Mouse (Mus musculus) c-Kit-positive CD71-positive TER-119-positive erythroid progenitor cells, embryonic 14.5 days (primary cell): ENCODE measurements around the gene Atf6.

ENCODE experiments used
- DNase-seq: peaks from one replicate; pipeline ENCODE4 v3.0.0-alpha.2; 2013; ENCODE audit warnings: low spot score

Atf6 gene

GRCm38 (mm10) chr1:170845448-170846307 lies 21.9 kb downstream of the Atf6 start:
- peak; percentile 87 for DNase-seq

GRCm38 (mm10) chr1:170844380-170844779 lies 23.2 kb downstream of the Atf6 start:
- no peak for DNase-seq

GRCm38 (mm10) chr1:170839685-170840084 lies 27.9 kb downstream of the Atf6 start:
- DNase-seq, result no peak

- no peak for DNase-seq
Observed at GRCm38 (mm10) chr1:170834756-170835155, 32.8 kb downstream of the Atf6 start.

DNA sequence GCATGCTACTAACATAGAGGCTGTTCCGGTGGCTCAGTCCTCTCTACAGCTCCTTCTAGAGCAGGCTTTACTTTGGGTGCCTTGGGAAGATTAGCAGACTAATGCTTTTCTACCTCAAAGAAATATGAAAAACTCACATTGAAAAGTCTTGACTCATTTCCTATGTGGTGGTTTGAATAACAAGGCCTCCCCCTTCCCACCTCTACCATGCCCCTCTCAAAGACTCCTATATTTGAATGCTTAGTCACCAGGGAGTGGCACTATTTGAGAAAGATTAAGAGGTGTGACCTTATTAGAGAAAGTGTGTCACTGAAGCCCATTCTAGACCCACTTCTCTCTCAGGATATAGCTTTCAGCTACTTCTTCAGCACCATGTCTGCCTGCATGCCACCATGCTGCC lies 37.8 kb downstream of the Atf6 start:
- no peak for DNase-seq

DNA sequence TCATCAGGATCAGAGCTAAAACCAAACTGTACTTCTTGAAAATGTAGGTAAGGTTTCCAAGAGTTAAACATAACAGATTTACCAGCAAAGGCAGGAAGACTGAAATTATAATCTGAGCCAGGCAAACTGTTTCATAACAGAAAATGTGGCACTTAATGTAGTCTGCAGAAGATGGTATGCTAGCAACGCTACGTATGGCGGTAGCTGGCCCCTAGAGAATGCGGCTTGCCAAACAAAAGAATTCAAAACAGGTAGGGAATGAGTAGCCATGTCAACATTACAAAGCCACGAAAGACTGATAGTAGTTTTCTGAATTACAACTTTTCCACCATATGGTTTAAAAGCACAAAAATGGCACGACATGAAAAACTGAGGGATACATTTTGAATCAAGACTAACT lies 38.2 kb downstream of the Atf6 start:
- DNase-seq, result no peak

GRCm38 (mm10) chr1:170820103-170820814 lies 47.3 kb downstream of the Atf6 start:
- DNase-seq, result no peak

- DNase-seq, result no peak
Observed at GRCm38 (mm10) chr1:170815287-170816004, 52.1 kb downstream of the Atf6 start.

DNA sequence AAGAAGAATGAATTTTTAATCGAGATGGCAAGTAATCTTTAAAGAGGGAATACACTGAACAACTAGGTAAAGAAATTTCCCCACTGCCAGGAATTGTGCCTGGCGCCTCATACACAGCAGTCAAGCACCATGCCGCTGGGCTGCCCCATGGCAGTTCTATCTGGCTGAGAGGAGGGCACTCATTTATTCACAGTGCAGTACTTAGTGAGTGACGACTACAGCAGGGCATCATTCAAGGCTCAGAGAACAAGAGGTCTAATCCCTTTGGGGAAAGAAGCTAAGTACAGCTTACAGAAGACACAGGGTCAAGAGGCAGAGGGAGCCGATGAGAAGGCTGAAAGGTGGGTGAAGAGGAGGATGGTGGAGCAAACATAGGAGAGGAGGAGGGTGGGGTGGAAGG lies 54.7 kb downstream of the Atf6 start:
- no peak for DNase-seq

DNA sequence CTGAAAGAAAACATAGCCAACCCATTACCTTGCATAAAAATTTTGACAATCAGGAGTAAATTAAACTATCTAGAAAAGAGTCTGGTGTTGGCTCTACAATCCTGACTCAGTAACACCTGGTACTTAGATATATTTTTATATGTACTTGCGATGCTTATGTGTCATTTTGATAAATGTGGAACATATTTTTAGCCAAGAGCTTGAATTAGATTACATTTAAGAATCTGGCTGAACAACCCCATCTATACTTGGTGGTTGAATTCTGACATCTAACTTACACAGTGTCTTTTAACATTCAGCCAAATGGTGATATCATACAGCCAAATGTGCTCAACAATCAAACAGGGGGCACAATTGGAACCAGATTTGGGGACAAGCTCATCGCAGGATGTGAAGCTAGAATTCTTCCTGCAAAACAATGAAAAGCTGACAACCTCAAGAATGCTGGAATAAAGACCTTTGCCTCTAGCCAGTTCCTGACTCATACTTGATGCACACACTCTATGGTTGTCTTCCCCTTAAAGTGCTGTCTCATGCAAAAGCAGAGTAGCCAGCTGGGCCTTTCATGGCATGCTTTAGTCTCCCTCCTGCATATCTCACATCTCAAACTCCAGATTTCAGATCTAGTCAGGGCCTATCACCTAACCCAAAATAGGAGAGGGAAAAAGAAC lies 59.8 kb downstream of the Atf6 start:
- no peak for DNase-seq

GRCm38 (mm10) chr1:170804721-170805120 lies 62.9 kb downstream of the Atf6 start:
- no peak for DNase-seq

DNA sequence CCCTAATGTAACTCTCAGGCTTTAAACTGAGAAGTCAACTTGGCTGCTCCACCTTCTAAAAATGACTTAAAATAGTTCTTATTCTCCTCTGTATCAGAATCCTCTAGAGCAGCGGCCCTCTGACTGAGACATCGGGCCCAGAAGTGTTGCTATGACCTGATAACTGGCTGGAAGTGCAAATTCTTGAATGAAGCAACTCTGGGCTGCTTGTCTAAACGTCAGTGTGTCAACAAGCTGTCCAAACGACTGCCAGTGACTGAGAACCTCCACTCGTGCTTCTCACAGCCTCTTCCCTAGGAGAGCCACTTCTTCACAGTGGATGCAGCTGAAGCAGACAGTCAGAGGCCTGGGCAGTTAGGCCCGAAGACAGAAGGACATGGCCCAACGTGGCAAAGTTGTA lies 64.9 kb downstream of the Atf6 start:
- no peak for DNase-seq

DNA sequence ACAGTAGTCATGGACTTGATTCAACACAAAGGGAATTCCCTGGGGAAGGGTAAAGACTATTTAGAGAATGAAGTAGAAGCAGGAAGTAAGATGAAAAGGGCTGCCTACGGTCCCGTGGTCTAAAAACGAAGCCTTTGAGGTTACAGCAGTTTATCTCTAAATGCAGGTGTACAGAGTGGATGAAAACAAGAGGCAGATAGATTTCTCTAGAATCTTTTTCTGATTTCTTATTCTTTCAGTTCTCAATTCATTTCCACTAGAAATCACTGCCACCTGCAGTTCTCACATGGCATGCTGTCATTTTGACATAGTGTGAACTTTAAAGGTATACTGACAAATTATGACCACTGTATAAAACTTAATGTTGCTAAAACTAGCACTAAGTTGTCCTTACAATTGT lies 66.9 kb downstream of the Atf6 start:
- DNase-seq, result no peak

DNA sequence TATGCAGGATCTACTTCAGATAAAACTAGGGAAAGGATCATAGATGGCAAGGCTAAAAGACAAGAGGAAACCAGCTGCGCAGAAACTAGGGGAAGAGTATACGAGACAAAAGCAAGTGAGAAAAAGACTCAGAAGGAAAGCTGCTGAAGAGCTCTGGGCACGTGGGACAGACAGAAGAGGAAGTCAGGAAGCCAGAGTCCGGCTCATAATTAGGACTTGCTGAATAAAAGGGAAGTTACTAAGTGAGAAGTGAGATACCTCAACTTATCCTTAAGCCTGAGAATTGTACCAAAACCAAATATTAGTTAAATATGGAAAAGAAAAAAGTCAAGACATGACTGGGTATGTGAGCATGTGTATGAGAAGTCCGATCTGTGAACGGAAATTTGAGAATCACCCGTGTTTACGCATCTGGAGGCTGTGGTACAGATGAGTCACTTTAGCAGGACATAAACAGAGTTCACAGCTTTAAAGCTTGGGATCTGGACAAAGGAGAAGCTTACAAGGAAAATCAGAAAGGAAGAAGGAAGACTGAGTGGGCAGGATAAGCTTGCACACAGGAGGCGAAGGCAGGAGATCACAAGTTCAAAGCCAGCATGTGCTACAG lies 71.7 kb downstream of the Atf6 start:
- DNase-seq, result no peak

- no peak for DNase-seq
Observed at GRCm38 (mm10) chr1:170791542-170791941, 76.0 kb downstream of the Atf6 start.

GRCm38 (mm10) chr1:170791001-170791400 lies 76.6 kb downstream of the Atf6 start:
- no peak for DNase-seq

- DNase-seq, result no peak
Observed at GRCm38 (mm10) chr1:170787643-170788042, 79.9 kb downstream of the Atf6 start.

DNA sequence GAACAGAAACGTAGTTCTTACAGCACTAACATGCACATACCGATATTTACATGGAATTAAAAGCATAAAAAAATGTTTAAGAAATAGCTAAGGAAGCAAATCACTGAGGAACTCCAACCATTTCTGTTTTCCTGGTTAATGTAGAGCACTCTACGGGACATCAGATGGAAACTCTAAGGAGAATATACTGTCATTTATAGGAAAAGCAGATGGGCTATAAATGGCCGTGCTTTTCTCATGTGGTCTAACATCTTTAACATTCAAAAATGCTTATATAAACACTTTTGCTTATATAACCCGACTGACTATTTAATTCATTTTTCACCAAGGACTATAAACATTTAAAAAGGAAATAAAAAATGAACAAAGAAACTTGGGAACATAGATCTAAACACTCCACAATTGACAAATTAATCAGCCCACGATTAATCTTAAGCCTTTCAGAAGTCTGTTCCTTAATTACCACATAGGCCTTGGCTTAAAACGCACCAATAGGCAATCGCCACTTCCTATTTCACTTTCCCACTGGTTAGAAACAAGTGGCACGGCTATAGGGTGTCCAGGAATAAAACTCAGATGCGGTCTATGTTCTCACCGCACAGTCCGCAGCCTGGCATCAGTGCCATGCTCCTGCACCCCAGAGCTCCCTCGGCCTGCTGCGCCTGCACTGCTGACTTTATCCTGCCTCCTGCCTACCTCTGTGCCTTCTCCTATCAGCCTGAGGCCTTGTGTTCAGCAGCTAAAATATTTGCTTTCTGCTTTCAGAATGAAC lies 80.8 kb downstream of the Atf6 start:
- DNase-seq, result no peak

DNA sequence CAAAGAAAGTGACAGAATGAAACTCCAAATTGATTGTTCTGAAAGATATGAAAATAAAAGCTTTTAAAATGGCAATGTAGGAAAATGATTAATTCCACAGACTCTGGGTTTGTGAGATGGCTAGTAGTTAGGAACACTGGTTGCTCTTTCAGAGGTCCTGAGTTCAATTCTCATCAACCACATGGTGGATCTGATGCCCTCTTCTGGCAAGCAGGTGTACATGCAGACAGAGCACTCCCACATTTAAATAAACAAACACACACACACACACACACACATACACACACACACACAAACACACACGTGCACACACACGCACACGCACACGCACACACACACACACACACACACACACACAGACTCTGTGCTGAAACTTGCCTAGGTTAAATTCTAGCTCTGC lies 89.9 kb downstream of the Atf6 start:
- DNase-seq, result no peak

- DNase-seq, result no peak
Observed at GRCm38 (mm10) chr1:170774431-170774830, 93.1 kb downstream of the Atf6 start.

DNA sequence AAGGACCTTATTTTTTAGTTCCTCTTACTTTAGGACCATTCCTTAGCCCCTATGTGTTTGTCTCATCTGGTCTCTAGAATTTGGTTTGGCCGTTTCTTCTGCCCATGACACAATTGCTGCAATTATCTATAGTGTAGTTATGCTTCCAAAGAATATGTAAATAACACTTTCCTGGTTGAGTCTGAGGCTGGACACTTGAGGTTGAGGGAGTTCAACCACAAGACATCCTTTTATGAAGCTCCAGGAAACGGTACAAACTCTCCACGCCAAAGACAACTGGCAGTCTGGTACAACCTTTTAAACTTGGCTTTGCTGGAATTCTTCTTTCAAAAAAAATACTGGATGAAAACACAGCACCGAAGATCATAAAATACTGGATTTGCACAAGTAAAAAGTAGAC lies 94.1 kb downstream of the Atf6 start:
- no peak for DNase-seq
